Mouse (Mus musculus) CH12.LX (cell line): Measurements from ENCODE around the gene Rasal3.

Experiments used
- ETS1 ChIP-seq: conservative IDR thresholded peaks from 2 replicates; pipeline ENCODE4 v1.6.1; 2012; ENCODE audit warnings: low read depth, mild to moderate bottlenecking, inconsistent platforms, low read length, improper control_type of control experiment, moderate library complexity
- MAZ ChIP-seq: IDR thresholded peaks from 2 replicates; pipeline ENCODE4 v1.6.1; 2012; ENCODE audit warnings: low read depth, mild to moderate bottlenecking, inconsistent platforms, low read length, improper control_type of control experiment, moderate library complexity

DNA sequence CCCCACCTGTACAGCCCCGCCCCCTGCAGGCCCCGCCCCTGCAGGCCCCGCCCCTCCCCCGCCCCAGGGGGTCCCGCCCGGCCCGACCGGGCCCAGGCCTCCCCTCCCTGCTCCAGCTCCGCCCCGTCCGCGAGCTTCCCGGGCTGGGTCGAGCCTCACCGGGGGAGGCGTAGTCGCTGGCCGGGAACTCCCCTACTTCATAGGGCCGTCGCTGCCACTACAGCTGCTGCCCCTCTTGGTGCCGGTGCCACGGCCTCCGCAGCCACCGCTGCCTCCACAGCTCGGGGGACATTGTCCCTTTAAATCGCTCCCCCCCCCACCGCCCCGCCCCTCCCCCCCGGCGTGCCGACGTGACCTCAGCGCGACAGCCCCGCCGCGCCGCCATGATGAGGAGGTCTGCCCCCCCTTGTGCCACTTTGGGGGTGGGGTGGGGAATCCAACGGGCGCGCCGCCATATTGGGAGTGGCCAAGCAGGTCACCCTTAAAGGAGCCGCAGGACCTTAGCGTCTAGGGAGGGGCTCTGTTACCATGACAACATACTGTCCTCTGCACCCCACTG lies 14.2 kb downstream of the Rasal3 start, which contains the start of gene Wiz:
- no peak; the same call in 1 of the 2 replicates for TF ChIP-seq ETS1
- peak; percentile 98 for TF ChIP-seq MAZ
